Mouse (Mus musculus): ENCODE measurements around the gene Vipr1.

The Vipr1 gene

GRCm38 (mm10) chr9:121635835-121636576 is 6.5 kb upstream of the Vipr1 start:
- DNase-seq = no peak

GRCm38 (mm10) chr9:121639790-121640189 is 2.7 kb upstream of the Vipr1 start:
- peak; percentile 84 for DNase-seq

GRCm38 (mm10) chr9:121641235-121641915 is 1.1 kb upstream of the Vipr1 start:
- DNase-seq = peak; percentile 60

DNA sequence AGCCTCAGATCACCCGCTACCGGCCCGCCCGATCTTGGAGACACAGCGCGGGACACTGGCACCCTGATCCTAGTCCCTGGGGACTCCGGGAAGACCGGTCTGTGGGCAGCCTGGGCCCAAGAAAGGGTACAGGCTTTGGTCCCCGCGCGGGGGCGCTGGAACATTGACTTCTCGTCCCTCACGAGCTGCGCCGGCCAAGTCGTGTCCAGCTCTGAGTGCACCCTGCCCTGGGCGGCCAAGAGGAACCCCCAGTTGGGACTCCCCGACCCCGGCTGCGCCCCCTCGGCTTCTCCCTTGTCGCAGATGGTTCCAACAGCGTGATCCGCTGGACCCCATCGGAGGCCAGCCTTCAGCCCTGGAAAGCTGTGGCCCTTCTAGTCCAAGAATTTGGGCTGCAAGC is 515 bp upstream of the Vipr1 start, which contains the start of gene Lyzl4:
Lyzl4 (minus strand) TSS at position 96 of the 400 bp plus-strand sequence.
- DNase-seq = peak; percentile 79

DNA sequence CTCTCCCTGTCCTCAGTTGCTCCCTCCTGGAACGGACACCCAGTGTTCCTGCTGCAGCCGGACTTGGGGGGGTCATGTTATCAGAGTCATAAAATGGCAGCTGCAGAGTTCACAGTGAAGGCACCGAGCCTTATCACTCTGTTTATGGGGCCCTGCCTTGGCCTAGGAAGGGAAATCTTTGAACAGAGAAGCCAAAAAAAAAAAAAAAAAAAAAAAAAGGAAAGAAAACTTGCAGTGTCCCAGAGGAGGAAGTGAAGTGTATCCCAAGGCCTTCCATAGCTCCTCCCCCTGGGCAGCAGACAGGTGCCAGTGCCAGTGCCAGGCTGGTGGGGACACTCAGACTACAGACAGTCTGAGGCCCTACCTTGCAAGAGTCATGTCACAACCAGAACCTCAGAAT is 2.3 kb downstream of the Vipr1 start:
- no peak for DNase-seq

DNA sequence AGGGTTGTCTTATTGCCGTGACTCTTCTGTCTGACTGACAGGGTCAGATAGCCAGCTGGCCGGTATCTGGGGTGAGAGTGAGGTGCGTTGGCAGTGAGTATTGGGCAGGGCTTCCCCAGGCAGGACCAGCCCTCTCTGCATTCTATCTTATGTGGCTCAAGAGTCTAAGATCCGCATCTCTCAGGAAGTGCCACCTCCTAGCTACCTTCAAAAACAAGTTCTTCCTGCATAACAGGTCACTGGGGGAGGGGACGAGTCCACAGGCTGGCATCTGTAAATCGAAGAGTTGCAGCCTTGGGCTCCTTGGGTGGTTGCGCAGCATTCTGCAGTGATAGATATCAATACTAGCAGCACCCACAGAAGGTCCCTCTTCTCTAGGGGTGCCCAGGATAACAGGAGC is 4.5 kb downstream of the Vipr1 start:
- DNase-seq = no peak

GRCm38 (mm10) chr9:121653668-121654067 is 11.2 kb downstream of the Vipr1 start:
- no peak for DNase-seq

GRCm38 (mm10) chr9:121656322-121656721 is 13.8 kb downstream of the Vipr1 start:
- DNase-seq = no peak

- DNase-seq = no peak
Measured at GRCm38 (mm10) chr9:121657143-121657542, 14.6 kb downstream of the Vipr1 start.

DNA sequence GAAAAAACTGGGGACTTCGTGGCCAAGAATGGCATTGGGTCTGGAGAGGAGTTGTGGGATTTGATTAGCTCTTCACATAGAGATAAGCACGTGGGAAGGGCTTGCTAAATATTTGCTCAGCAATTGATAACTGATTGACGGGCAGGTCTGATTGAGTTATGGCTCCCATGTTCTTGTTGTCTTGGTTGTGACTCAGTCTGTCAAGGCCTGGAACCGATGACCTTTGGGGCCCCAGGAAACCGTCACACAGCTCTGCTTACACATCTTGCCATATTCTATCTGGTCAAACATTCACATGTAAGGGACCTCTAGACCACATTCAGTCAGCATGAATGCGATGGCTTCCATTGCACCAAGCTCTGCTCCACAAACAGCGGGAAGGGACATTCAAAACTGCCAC is 15.7 kb downstream of the Vipr1 start:
- no peak for DNase-seq

DNA sequence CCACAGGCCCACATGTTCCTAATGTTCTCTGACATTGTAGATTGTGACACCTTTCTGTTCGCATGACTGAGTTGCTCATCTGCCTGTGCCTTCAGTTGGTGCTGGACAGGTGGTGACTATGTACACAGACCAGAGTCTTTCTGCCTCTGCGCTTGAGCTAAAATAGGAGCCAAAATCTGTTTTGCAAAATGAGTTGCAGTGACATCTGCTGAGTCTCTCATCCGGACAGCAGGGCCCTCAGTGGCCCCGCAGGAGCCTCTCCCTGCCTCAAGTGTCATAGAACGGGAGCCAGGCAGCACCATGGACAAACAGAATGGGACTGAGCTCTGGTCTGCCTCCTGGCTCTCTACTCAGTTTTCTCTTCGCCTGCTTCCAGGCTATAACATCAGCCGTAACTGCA is 17.3 kb downstream of the Vipr1 start:
- DNase-seq = no peak

- DNase-seq = peak; percentile 39
Measured at GRCm38 (mm10) chr9:121663467-121663866, 21.0 kb downstream of the Vipr1 start.

GRCm38 (mm10) chr9:121664104-121664503 is 21.6 kb downstream of the Vipr1 start:
- DNase-seq = peak; percentile 31

- DNase-seq = peak; percentile 71
Measured at GRCm38 (mm10) chr9:121666957-121667630, 24.6 kb downstream of the Vipr1 start.

DNA sequence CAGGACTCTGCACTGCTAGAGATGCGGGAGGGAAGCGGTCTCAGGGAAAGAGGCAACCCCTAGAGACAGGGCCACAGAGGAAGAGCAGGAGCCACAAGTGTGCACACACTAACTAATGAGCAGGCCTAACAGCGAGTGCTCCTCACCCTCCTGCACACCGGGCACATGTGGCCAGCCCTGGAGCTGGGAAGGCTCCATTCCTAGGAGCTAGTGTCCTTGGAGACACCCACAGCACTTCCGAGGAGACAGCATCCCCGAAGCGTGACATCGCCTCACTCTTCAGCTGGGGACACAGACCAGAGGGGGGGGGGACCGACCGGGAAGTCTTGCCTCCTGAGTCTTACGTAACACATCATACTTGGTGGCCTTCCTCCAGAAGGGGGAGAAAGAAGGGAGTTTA is 25.3 kb downstream of the Vipr1 start:
- DNase-seq = peak; percentile 33

GRCm38 (mm10) chr9:121669348-121669791 is 26.9 kb downstream of the Vipr1 start:
- peak; percentile 42 for DNase-seq

DNA sequence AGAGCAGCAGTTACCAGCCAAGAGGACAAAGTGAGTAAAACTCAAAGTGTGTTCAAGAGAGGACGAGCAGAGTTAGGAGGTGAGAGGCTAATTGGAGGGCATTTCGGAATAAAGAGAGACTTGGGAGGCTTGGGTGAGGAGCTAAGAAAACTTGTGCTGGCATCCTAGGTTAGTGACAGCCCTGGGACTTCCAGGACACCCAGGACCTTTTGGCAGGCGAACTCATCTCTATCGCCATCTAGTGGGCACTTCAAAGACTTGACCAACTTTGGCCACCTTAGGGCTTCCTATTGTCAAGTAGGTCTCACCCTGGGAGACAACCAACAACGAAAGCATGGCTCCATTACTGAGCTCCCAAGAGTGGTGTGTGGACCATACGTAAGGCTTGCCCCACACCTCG is 28.8 kb downstream of the Vipr1 start:
- no peak for DNase-seq

DNA sequence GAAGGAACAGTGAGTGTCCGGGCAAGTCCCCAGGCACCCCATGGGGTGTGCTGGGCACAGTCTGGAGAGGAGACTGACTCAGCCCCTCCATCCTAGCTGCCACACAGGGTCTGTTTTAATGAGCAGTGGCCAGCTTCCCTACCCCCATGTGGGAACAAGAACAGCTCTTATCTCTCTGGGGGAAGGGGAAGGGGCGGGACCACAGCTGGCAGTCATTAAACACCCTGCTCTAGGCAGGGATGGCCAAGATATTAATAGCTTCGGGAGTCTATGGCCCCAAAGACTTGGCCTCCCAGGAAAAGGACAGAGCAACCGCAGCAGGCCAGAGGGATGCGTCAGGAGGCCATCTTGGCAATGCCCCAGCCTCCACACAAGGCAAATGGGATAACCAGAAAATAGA is 29.8 kb downstream of the Vipr1 start:
- DNase-seq = no peak

- DNase-seq = no peak
Measured at GRCm38 (mm10) chr9:121673716-121674115, 31.2 kb downstream of the Vipr1 start.

GRCm38 (mm10) chr9:121675011-121675410 is 32.5 kb downstream of the Vipr1 start:
- no peak for DNase-seq

DNA sequence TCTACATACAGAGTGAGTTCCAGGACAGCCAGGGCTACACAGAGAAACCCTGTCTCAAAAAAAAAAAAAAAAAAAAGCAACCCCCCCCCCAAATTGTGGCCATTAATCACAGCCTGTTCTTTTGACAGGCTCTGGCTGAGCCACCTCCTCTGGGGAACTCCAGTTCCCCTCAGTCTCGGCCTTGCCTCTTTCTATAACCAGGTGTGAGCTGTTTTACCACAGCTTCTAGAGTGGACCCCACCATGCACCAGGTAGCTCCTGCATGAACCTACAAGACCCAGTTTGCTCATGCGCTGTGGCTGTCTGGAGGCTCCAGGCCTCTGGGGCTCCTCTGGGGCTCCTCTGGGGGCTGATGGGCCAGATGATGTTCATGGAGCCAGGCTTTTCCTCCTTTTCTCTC is 33.0 kb downstream of the Vipr1 start:
- no peak for DNase-seq

GRCm38 (mm10) chr9:121677069-121677468 is 34.6 kb downstream of the Vipr1 start:
- no peak for DNase-seq

GRCm38 (mm10) chr9:121677476-121677875 is 35.0 kb downstream of the Vipr1 start:
- DNase-seq = no peak

DNA sequence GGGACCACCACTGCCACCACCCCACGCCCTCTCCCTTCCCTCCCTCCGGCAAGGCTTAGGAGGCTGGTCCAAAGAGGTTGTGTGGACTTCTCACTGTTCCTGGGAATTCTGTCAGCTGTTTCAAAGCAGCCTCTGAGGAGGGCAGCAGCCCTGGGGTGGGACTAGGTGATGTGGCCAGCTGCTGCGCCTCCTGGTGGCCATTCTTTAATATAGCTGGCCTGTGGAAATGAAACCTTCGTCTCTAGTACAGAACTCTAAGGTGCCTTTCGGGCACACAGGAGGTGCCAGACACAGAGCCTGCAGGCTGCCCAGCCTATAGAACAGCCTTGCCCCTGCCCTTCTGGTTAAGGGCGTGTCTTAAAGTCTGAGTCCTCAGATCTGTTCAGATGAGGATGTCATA is 37.0 kb downstream of the Vipr1 start:
- no peak for DNase-seq

Measured in right cerebral cortex, postnatal 25 days (tissue).